Mouse (Mus musculus): ENCODE measurements around the gene Gtf2ird1.
"Not testable (repeated sequence)": the region's sequence is repeated elsewhere in the genome, so short reads cannot be mapped to it uniquely, and the experiment has no call there.

Gene Gtf2ird1

DNA sequence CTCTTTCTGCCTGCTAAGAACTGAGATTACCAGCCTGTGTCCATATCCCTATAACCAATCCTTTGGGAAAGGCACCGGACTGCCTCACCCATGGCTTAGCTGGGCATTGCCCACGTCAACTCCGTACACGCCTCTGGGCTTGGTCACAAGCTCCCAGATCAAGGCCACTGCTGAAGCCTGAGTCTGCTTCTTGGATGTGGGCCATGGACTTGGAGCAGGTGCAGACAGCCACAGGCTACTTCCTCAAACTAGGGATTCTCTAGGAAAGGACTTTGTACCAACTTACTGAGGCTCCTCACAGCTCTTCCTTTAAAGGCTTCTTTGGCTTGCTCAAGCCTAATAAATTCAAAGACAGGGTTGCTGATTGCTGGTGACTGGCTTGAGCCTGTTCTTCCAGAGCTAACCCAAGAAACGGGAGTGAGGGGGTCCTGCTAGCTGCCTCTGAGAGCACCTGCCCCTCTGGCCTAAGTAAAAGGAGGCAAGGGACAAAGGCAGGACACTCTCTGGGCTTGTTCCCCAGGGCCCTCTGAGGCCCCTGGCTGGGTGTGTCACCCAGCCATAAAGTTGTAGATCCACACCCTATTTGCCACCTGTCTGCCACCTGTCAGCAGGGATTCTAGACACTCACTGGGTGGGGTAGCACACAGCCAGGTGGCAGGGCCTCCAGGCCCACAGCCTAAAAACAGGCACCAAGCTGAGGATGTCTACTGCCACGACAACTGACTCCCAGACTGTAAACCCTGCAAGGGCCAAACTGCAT, 38.0 kb downstream of the Gtf2ird1 start:
- ATAC-seq (ENCODE audit: insufficient number of reproducible peaks, low FRiP score, low TSS enrichment), result no peak

DNA sequence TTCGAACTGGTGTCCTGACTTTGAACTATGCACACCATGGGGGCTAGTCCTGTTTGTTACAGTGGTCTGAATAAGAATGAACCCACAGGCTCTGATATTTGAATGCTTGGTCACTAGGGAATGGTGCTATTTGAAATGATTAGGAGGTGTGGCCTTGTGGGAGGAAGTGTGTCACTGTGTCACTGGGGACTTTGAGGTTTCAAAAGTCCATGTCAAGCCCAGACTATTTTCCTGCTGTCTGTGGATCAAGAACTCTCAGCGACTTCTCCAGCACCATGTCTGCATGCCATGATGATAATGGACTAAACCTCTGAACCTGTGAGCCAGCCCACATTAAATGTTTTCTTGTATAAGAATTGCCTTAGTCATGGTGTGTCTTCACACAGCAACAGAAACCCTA, 44.2 kb downstream of the Gtf2ird1 start:
- ATAC-seq (ENCODE audit: insufficient number of reproducible peaks, low FRiP score, low TSS enrichment), result no peak

DNA sequence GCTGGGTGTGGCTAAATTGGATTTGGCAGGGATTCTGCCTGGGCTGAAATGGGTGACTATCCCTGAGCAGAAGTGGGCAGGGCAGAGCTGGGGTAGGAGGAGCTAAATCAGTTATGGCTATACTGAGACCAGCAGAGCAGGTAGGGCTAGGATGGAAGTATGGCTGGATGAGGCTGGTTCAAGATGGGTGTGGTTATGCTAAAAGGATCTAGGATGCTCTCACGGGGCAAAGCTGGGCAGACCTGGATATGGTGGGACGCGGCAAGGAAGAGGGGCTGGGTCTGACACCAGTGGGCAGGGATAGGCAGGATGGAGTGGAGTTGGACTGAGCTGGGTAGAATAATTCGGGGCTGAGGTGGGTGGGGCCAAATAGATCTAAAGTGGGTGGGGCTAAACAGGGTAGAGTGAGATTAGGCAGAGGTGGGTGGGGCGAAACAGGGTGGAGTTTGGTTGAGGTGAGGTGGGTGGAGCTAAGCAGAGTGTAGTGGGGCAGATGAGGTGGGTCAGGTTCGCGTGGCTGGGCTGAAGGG, 46.1 kb downstream of the Gtf2ird1 start:
- ATAC-seq (ENCODE audit: insufficient number of reproducible peaks, low FRiP score, low TSS enrichment), result no peak

DNA sequence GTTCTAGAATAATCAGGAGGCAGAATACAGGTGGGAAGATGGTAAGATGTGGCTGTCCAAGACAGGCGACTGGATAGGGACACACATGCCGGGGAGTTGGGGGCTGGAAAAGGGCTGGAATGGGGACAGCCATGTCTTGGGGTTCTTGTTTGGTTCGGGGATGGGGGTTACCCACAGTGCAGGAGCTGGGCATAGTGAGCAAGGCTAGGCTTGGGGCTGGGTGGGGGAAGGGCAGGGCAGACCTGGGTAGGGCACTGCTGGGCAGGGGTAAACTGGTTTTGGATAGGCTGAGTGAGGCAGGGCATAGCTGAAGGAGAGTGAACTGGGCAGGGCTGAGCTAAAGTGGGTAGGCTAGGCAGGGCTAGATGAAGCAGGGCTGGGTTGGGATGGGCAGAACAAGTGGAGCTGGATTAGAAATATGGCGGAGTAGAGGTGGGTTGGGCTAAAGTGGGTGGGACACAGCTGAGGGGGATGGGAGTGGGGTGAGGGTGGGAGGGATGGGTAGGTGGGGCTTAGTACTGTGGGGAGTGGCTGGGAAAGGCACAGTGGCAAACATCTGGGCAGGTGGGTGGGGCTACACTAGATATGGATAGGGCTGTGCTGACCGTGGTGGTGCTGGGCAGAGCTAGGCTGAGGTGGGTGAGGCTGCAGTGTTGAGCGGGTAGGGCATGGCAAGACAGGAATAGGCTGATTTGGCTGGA, 46.8 kb downstream of the Gtf2ird1 start:
- ATAC-seq (ENCODE audit: insufficient number of reproducible peaks, low FRiP score, low TSS enrichment), result no peak

DNA sequence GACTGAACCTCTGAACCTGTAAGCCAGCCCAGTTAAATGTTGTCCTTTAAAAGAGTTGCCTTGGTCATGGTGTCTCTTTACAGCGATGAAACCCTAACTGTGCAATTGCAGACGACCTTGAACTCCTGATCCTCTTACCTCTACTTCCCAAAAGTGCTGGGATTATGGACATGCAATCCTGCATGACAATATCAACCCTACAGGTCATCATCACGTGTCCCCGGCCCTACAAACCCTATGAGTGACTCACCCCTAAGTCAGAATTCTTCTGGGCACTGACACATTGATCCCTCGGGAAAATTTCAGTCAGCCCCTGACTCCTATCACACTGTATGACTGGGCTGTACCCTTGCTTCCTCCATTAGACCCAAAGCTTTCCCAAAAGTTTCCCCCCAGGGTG, 48.4 kb downstream of the Gtf2ird1 start:
- ATAC-seq (ENCODE audit: insufficient number of reproducible peaks, low FRiP score, low TSS enrichment), result no peak

DNA sequence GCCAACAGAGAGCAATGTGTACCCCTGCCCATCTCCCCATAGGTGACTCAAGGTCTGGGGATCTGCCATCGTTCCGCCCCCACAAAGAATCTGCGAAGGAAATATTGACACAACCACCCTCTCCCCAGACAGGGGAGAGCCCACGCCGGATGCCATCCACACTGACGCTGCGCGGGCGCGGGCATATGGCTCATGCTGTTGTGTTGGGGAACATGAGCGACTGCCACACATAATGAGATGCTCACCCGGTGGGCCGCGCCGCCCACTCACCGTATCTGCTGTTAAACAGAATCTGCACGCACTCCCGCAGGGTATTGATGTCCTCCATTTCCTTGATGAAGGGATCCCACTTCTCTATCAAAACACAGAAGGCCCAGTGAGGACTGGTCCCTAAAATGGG, 54.7 kb downstream of the Gtf2ird1 start:
- no peak for ATAC-seq (ENCODE audit: insufficient number of reproducible peaks, low FRiP score, low TSS enrichment)

DNA sequence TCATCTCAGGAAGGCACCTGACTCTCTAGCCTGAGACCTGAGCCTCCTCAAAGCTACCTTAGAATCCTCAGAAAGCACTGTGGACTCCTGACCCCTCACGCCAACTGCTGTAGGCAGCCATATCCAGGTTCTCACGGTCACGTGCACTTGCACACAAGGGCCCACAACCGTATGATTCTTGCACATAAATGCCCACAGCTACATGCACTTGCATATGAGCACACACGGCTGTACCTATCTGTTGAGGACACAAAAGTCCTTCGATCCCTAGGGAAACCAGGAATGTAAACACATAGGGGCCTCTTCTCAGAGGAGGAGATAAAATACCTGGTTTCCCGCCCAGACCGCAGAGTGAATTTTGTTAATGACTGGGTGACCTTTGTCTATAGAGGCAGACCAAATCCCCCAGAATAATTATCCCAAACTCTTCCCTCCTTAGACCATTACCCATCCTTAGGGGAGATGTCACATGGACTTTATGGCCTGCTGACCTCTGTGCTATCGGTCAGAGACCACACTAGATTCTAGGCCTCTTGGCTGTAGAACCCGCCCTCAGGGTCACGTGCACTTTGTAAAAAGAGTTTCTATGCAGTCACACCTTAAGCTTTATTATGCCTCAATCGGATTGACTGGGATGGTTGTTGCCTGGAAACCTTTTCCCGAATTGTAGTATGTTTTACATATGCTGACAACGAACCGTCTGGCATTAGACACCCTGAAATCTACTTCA, 58.9 kb downstream of the Gtf2ird1 start:
- no peak for ATAC-seq (ENCODE audit: insufficient number of reproducible peaks, low FRiP score, low TSS enrichment)

DNA sequence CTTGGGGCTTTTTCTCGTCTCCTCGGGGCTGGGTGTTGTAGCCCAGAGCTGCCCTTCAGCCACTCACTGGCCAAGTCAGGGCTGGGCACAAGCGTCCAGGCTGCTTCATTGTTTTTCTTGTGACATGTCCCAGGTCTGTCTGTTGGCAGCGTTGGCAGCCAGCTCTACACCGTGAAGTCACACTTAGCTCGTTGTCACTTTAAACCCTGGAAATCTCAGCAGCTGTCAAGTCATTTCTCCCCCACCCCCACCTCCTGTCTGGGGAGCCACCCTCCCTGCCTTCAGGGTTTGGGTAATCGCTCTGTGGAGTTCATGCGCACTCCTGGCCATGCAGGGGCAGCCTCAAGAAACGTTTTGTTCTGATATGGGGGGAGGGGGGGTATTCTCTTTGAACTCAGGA, 60.0 kb downstream of the Gtf2ird1 start:
- ATAC-seq (ENCODE audit: insufficient number of reproducible peaks, low FRiP score, low TSS enrichment), result no peak

DNA sequence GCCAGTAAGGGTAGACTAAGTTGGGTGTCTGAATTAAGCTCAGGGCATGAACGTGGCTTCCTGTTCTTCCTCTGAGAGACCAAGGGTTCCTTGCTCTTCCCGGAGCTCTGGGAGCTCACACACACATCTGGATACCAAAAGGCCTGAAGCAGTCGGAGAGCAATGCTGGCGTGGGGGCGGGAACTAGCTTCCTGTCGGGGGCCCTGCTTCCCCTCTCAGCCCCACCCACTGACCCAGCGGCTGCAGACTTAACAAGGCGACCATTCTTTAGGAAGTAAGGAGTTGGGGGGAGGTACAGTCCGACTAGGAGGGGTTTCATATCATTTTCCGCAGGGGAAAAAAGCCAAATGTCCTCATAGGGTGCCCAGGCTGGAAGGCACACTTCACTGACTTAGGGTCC, 61.9 kb downstream of the Gtf2ird1 start:
- ATAC-seq (ENCODE audit: insufficient number of reproducible peaks, low FRiP score, low TSS enrichment), result no peak

DNA sequence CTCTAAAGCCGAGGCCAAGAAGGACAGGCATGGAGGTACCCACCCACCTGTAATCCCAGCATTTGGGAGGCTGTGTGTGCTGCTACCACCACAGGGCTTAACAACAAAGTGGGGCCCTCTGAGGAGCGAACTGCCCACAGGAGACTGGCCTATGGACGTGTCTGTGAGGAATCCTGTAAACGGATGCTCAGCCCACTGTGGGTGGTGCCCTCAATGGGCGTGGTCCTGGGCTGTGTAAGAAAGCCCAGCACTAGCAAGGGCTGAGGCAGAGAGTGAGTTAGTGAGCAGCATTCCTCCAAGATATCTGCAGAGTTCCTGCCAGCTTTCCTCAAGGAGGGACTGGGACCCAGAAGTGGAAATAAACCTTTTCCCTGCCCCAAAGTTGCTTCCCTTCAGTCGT, 62.9 kb downstream of the Gtf2ird1 start:
- no peak for ATAC-seq (ENCODE audit: insufficient number of reproducible peaks, low FRiP score, low TSS enrichment)

DNA sequence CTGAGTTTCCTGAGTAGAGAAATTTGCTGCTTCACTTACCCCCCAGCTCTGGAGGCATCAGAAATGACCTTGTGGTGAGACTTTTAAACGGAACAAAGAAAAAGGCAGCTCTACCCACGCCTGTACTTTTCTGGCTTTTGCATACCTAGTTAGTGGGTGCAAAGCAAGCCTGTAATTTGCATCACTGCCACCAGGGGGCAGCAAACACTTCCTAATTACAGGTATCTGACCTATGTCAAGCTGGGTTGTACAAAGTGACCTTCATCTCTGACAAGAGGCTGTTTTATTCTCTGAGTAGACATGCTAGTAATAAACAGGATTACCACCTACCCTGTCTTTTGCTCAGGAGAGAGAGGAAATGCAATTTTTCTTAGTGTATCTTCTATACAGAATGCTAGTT, 71.4 kb downstream of the Gtf2ird1 start:
- ATAC-seq (ENCODE audit: insufficient number of reproducible peaks, low FRiP score, low TSS enrichment), result no peak

DNA sequence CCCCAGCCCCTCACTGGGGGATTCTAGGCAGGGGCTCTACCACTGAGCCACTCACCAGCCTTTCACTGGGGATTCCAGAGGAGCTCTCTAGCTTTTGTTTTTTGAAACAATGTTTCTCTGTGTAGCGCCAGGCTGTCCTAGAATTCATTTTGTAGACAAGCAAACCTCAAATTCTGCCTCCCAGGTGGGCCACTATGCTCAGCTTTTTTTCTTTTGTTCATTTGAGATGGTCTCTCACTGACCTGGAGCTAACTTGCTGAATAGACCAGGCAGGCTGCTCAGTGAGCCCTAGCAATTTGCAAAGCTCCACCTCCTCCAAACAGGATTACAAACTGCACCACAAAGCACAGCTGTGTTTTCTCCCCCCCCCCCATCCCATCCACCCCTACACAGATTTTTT, 81.3 kb downstream of the Gtf2ird1 start:
- ATAC-seq (ENCODE audit: insufficient number of reproducible peaks, low FRiP score, low TSS enrichment), result no peak

DNA sequence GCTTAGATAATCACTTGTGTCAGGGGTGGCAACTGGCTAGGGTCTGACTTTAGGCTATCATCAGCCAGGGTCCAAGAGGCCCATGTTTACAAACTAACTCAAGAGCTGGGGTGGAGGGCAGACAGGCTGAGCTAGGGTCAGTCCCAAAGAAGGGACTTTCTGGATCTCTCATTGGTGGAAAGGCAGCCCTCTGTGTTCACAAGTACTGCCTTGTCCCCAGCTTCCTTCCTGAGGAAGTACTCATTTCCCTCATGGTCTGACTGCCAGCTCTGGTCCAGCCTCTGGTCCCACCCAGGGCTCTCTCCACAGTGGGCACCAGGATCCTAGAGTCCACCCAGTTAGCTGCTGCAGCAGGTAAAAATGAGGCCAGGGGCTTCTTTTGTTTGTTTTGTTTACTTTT, 82.0 kb downstream of the Gtf2ird1 start:
- no peak for ATAC-seq (ENCODE audit: insufficient number of reproducible peaks, low FRiP score, low TSS enrichment)

DNA sequence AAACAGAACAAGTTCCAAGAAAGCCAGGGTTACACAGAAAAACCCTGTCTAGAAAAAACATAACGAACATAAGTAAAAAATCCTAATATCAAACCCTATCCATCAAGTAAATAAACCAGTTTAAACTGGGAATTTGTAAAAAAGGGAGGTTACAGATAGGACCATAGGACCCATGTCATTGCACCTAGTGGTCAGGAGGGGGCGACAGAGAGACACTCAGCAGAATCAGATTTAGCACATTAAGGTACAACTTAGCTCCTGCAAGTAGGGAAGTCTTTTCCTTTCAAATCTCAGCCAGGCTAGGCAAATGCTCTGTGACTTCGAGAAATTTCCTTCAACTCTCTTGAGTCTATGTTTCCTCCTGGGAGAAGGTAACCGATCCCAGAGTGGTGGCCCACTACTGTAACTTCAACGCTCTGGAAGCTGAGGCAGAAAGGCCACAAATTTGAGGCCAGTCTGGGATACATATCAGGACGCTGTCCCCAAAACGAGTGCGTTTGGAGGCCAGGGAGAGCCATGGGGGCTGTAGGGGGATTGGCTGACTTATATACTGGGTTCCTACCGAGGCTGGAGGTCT, 82.5 kb downstream of the Gtf2ird1 start:
- no peak for ATAC-seq (ENCODE audit: insufficient number of reproducible peaks, low FRiP score, low TSS enrichment)

DNA sequence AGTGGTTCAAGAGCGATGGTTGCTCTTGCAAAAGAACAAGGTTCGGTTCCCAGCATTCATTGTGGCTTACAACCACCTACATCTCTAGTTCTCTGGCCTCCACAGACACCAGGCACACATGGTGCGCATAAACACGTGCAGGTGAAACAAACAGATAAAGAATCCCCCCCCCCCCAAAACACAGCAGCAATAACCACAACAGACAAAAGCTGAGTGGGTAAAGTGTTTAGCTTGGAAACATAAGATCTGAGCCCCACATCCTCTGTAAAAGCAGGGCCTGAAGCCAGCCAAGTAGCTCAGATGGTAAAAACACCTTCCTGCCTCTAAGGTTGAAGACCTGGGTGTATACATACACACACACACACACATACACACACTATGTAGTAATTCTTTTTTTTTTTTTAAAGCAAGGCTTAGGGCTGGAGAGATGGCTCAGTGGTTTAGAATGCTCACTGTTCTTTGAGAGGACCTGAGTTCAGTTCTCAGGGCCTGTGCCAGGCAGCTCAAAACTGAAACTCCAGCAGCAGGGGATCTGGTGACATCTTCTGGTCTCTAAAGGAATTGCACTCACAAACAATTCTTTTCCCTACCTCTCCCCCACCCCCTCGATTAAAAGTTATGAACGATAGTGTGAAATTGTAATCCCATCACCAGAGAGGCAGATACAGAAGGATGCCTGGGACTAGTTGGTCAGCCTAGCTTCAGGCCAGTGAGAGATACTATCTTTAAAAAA, 83.4 kb downstream of the Gtf2ird1 start:
- no peak for ATAC-seq (ENCODE audit: insufficient number of reproducible peaks, low FRiP score, low TSS enrichment)

DNA sequence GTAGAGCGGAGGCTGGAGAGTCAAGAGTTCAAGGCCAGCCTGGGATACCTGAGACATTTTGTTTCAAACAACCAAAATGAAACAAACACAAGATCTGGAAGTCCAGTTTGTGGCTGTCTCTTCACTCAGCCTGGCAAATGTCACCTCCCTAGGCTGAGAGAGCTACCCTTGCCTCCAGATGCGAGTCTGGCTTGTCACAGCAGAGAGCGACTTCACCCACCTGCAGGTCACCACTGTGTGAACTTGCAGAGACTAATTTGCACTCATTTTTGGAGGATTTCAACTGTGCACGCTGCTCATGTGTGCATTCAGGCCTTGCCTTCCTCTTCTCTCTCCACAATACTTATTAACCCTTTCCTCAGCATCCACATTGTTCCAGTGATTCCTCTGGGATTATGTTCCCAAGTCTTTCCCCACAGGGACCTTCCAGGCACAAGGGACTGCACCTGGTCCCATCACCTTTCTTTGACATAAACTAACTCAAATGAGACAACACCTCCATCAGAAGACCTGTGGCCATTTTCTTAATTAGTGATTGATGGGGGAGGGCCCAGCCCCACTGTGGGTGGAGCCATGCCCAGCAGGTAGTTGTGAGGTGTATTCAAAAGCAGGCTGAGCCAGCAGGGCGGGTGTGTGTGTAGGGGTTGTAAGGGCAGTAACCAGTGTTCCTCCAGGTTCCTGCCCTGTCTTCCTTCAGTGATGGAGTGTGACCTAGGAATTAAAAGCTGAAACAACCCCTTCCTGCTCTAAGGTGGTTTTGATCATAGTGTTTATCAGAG, 84.8 kb downstream of the Gtf2ird1 start:
- ATAC-seq (ENCODE audit: insufficient number of reproducible peaks, low FRiP score, low TSS enrichment), result no peak

DNA sequence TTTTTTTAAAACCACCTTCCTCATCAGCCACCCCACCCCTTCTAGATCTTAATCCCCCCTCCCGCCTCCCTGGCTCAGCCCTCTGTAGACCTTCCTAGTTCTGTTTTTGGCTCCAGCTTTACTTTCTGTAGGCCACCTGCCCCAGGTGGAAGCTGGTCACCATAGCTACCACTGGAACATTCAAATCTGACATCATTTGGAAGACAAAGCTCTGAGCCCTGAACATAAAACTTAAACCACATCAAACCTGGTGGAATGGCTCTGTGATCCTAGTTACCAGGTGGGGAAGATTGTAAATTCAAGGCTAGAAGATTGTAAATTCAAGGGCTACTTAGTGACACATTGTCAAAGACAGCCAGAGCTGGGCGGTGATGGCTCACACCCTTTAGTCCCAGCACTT, 85.7 kb downstream of the Gtf2ird1 start:
- no peak for ATAC-seq (ENCODE audit: insufficient number of reproducible peaks, low FRiP score, low TSS enrichment)

DNA sequence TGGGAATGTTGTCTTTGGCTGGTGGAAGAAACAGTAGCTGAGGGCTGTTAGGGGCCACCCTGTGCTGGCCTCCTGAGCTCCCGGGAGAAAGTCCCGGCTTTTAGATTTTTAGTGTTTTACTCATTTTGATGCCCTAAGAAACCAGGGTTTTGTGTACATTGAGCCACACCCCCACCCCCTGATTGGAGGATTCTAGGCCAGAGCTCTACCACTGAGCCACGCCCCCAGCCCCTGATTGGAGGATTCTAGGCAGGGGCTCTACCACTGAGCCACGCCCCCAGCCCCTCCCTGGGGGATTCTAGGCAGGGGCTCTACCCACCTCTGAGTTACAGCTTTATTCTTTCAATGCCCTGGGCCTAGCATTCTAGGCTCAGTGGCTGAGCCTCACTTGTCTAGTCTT, 97.4 kb downstream of the Gtf2ird1 start:
- ATAC-seq (ENCODE audit: insufficient number of reproducible peaks, low FRiP score, low TSS enrichment), result no peak

DNA sequence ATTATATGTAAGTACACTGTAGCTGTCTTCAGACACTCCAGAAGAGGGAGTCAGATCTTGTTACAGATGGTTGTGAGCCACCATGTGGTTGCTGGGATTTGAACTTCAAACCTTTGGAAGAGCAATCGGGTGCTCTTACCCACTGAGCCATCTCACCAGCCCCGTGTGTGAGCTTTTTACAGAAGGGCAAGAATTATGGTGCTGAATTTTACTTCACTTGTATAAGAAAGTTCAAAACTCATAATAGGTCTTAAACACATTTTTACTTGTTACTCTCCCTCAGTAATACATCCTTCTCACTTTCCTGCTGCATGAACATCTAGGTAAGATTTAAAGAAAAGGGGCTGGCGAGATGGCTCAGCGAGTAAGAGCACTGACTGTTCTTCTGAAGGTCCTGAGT, 101.1 kb downstream of the Gtf2ird1 start:
- not testable (repeated sequence) for ATAC-seq (ENCODE audit: insufficient number of reproducible peaks, low FRiP score, low TSS enrichment)
